Mouse (Mus musculus) lung, postnatal 0 days (tissue): ENCODE results near the gene Tmc8.

ENCODE experiments used
- CTCF ChIP-seq: IDR thresholded peaks from 2 replicates; pipeline ENCODE4 v1.5.1; 2016; ENCODE audit warnings: antibody characterized with exemption, mild to moderate bottlenecking
- EP300 ChIP-seq: IDR thresholded peaks from 2 replicates; pipeline ENCODE4 v1.6.1; 2016; ENCODE audit warnings: antibody characterized with exemption, mild to moderate bottlenecking, control low read depth

DNA sequence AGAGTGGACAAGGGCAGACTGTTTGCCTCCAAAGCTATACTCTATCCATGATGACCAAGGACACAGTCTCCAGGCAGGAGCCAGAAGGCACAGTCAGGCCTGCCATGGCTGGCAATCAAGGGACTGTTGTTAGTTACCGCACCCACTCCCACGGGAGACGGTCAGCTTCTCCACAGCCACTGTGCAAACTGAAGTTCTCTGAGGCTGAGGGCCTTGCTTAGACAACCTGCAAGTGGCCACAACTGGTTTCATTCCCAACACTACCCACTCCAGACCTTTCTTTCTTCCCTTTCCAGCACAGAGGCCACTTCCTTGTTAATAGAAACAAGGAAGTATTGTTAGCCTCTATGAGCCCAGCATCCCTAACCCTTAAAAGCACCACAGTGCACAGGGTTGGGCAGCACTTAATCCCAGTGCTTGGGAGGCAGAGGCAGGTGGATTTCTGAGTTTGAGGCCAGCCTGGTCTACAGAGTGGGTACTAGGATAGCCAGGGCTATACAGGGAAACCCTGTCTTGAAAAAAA, 21.4 kb downstream of the Tmc8 start:
- TF ChIP-seq CTCF (no peak), EP300 (no peak)
